Mouse (Mus musculus) limb, embryonic 12.5 days (tissue): ENCODE results near the gene Nmu. TPM values are rescaled to one million over a fixed set of nuclear protein-coding genes. Genes with fewer than 3 reads are reported as not detected.

Experiments used
- ATAC-seq: fragments of 200-750 bp; cut with Nextera tagmentation; 2 replicates; pipeline ENCODE4 v1.8.0; 2017; ENCODE audit warnings: low read depth, moderate TSS enrichment; ENCODE audit not compliant: insufficient number of reproducible peaks, insufficient read depth, low FRiP score, low TSS enrichment
- H3K27ac ChIP-seq: fragments of 300-500 bp; sonication (generic); 2 replicates; pipeline ENCODE4 v1.5.1; 2016; ENCODE audit warnings: mild to moderate bottlenecking, moderate library complexity
- H3K27me3 ChIP-seq: fragments of 300-500 bp; sonication (generic); 2 replicates; pipeline ENCODE4 v1.6.1; 2016; ENCODE audit warnings: mild to moderate bottlenecking, moderate library complexity
- H3K36me3 ChIP-seq: fragments of 300-500 bp; sonication (generic); 2 replicates; pipeline ENCODE4 v1.6.1; 2016; ENCODE audit warnings: mild to moderate bottlenecking, moderate library complexity
- H3K4me1 ChIP-seq: fragments of 300-500 bp; sonication (generic); replicated peaks from 2 replicates; pipeline ENCODE4 v1.6.1; 2016
- H3K4me2 ChIP-seq: fragments of 300-500 bp; sonication (generic); 2 replicates; pipeline ENCODE4 v1.6.1; 2016; ENCODE audit warnings: mild to moderate bottlenecking, moderate library complexity
- H3K4me3 ChIP-seq: fragments of 300-500 bp; sonication (generic); replicated peaks from 2 replicates; pipeline ENCODE4 v1.5.1; 2016; ENCODE audit warnings: mild to moderate bottlenecking
- H3K9ac ChIP-seq: fragments of 300-500 bp; sonication (generic); replicated peaks from 2 replicates; pipeline ENCODE4 v1.6.1; 2016; ENCODE audit warnings: mild to moderate bottlenecking, moderate library complexity
- H3K9me3 ChIP-seq: fragments of 300-500 bp; sonication (generic); 2 replicates; pipeline ENCODE4 v1.6.1; 2016; ENCODE audit warnings: mild to moderate bottlenecking, moderate library complexity
- WGBS: fragments of 180-500 bp; shearing (Covaris S2); methylation state at CpG from one replicate; pipeline ENCODE4 v1.1.7; 2016; 5-methylcytosine and 5-hydroxymethylcytosine counted together
- polyA plus RNA-seq: library from polyadenylated mRNA; unstranded; fragments of >200 nt; fragmentation: Nextera tagmentation; extraction: Ambion mirVana; gene quantifications from 2 replicates; pipeline ENCODE4 v1.2.1, GENCODE M21; 2016

The Nmu gene
- polyA plus RNA-seq, 1 experiment from 2014 or later, result 0.43 TPM

GRCm38 (mm10) chr5:76283890-76284289 lies 79.7 kb downstream of the Nmu start:
- Histone ChIP-seq H3K9me3 (no peaks in the 10 kb centered on the region), H3K9ac (no peak overlapping the region), H3K4me2 (no peak overlapping the region), H3K27ac (no peak overlapping the region), H3K36me3 (no peaks in the 10 kb centered on the region), H3K4me1 (peaks cover 9% of the 10 kb centered on the region), H3K27me3 (no peaks in the 10 kb centered on the region), H3K4me3 (no peak overlapping the region)
- ATAC-seq, result no peak
- 96% methylated on average over 1 of the region's 1 CpGs for WGBS

Other genes starting within 250 kb of the Nmu start
- gene Srd5a3, start 223.5 kb downstream of the Nmu start, polyA plus RNA-seq, result 28.3 and 31.6 TPM in 2 replicates
- gene Tmem165, start 179.9 kb downstream of the Nmu start, polyA plus RNA-seq, result 124 and 133 TPM in 2 replicates
- gene Clock, start 59.0 kb downstream of the Nmu start, polyA plus RNA-seq, result 14.7 and 15.9 TPM in 2 replicates
- gene Pdcl2, start 32.6 kb downstream of the Nmu start, polyA plus RNA-seq, result not detected in 2 replicates
- gene Gm7271, start 120.3 kb upstream of the Nmu start, polyA plus RNA-seq, result not detected in 2 replicates
- 43.7 and 44.5 TPM in 2 replicates for gene Exoc1, start 165.5 kb upstream of the Nmu start, polyA plus RNA-seq
- gene Cep135, start 224.9 kb upstream of the Nmu start, polyA plus RNA-seq, result 11.0 and 11.4 TPM in 2 replicates